Mouse (Mus musculus): ENCODE data around the gene Foxo3.

Foxo3 gene

DNA sequence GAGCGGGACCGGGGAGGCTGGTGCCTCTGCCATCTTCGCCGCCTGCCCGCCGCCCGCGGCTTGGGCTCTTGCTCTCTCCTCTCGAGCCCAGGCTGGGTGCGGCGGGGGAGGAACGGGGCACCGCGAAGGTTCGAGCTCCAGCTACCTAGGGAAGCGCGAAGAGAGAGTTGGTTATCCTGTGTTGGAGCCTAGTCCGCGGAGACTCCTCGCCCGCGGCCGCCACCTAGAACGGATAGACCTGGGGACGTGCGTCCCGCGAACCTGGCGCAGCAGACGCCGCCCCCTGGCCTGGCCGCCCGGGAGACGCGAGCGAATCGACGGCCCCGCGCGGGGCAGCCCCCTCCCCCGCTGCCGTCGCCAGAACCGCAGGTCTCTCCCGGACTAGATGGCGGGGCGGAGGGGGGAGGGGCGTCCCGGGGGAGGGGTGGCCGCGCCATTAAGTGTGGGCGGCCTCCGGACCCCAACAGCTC is 1.1 kb downstream of the Foxo3 start:
- DNase-seq, result peak; percentile 33

DNA sequence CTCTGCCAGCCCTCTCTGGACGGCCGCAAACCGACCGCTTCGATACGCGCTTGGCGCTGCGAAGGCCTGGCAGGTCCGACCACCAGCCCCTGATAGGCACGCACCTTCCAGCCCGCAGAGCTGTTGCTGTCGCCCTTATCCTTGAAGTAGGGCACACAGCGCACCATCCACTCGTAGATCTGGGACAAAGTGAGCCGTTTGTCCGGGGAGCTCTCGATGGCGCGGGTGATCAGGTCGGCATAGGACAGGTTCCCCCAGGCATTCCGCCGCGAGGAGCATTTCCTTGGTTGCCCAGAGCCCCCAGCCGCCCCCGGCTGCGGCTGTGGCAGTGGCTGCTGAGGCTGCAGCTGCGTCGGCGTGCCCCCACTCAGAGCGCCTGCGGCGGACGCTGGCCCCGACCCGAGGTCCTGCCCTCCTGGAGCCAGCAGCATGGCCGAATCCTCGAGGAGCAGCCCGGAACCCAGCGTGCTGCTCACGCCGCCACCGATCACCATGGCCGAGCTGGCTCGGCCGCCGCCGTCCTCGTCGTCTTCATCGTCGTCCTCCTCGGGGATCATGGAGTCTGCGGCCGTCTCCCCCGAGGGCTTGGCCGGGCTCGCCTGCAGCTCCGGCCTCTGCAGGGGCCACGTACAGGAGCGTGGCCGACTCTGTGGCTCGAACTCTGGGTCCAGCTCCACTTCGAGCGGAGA is 1.7 kb downstream of the Foxo3 start:
- DNase-seq, result peak; percentile 19

DNA sequence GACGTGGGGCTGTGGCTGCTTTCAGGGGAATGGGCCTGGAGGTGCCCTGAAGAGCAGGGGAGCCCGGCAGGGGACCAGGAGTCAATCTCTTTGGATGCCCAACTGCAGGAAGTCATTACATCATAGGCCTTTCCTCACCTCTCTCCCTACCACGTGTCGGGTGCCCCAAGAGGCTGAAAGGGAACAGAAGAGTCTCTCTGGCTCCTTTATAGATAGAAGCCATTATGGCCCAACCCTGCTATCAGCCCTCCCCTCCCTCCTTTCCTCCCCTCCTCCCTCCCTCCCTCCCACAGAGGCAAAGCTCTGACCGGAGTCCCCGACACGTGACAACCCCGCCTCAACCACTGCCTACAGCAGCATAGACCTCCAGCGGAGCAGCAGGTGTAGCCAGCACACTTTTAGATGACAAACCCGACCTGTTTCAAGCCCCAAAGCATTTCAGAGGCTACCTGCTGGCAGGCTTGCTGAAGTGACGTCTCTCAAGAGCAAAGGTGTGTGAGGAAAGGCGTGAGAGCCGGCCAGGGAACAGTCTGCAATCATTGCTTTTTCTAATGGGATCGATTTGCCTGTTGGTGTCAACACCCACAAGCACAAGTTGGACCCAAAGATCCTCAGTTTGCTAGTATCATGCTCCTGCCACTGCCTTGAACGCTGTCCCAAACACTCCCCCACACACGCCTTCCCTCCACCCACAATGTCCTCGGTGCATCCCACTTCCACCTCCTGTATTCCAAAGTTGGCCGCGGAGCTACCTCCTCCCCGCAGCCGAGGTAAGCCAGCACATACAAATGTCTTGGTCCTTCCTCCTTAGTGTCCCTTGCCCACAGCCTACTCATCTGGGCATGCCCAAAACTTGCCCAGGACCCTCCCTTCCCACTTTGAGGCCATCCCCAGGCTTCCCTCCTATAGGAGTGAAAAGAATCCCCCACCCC is 2.5 kb downstream of the Foxo3 start:
- DNase-seq, result peak; percentile 27

DNA sequence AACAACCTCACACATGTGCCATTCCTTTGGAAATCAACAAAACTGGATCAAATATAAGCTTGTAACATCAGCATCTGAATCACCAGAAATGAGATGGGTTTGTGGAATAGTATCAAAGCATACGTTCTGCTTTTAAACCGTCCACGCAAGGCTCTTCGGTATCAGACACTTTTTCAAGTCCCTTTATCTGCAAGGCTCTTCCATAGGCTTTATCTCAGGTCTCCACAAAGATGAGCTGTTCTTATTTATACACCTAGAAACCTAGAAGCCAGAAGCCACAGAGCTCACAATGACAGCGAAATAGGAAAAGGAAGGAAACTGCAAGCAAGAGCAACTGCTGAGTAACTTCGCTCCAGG is 3.2 kb downstream of the Foxo3 start:
- DNase-seq, result no peak

DNA sequence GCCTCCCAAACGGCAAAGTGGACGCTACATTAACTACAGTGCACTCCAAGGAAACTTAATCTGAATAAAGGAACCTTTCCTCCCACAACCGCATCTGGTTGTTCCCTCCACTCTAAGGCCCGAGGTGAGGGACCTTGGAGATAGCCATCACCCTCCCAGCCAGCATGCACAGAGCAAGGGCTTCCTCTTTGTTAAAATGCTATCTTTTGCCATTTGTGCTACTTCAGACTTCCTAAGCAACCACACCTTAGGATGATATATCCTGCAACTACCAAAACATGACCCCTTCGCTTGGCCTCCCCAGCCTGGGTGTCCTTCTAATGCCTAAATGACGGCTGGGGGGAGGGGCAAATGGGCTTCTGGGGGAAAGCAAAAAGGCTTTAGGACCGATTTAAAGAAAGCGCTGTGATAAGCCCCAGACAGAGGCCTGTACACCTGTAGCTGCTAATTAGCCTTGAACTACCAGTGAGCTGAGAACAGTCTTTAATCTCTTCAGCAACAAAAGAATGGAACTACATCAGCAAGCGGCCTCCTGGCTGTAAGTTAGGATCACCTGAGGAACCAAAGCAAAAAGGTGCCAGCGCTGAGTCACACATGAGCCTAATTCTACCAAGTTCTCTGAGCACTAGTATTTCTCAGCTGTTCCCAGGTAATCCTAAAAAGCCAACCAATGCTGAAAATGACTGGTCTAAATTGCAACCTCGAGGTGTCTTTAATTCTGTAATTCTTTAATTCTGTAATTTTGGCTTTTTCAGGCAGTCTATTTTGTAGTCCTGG is 4.9 kb downstream of the Foxo3 start:
- no peak for DNase-seq

DNA sequence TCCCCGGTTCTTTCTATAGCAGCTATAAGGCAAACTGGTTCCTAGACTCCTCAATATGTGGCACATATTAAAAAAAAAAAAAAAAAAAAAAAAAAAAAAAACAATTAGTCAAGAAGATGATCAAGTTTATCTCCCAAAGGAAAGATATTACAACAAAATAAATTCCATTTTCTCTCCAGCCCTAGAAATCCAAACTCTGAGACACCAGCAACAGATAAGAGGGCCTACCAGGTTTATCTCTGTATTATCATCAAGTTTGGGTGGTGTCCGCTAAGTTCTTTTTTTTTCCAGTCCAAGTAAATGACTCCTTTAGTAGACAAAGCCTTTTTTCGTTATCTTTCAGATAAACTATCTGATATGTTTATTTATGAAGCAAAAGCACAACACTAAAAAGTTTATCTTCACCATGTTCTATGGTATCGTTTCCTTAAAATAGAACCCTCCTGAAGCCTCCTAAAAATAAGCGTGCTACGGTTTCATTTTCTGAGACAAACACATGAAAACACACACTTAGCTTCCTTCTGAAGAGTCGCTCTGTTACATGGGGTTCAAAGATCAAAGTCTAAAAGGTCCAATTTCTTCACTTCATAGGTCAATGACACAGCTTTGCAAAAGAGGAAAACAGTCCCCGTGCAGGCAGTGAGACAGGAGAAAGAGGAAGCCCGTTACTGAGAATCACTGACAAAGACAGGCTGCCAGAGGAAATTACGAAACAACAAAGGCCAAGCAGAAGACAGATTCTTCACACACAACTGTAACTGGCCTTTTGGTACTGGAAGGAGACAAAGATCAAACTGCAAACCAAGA is 6.1 kb downstream of the Foxo3 start:
- DNase-seq, result peak; percentile 45

DNA sequence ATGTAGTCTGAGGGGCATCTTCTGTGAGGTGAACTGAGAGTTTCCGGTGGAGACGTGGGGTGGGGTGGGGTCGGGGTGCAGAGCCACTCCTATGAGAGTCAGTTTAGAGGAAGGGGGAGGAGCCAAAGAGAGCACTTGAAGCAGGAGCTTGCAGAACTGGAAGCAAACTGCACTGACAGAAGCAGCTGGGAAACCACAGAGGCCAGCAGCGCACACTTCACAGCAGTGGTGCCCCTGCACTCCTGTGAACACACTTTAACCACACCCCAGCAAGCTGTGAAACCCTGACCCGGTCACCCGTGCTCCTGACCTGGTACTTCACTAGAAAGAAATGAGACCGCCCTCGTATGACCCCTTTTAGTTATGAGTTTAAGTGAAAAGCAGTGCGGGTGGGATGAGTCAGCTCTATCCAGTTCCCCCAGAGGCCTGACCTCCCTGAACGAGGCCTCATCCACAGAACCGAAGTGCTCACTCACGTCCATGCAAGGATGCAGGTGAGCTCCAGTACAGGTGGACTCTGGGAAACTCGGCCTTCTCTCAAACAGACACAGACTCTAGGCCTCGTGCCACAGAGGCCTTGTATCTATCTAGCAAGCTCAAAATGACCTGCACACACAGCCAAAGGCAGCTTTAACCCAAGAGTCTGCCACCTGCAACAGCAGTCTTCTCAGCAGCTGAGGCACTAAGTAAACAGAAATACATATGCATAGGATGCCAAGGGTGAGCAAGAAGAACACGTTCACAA is 7.1 kb downstream of the Foxo3 start:
- DNase-seq, result no peak

- no peak for DNase-seq
Observed at GRCm38 (mm10) chr10:42267811-42268545, 8.6 kb downstream of the Foxo3 start.

GRCm38 (mm10) chr10:42265021-42265689 is 11.4 kb downstream of the Foxo3 start:
- DNase-seq, result no peak

- DNase-seq, result no peak
Observed at GRCm38 (mm10) chr10:42264195-42264594, 12.4 kb downstream of the Foxo3 start.

DNA sequence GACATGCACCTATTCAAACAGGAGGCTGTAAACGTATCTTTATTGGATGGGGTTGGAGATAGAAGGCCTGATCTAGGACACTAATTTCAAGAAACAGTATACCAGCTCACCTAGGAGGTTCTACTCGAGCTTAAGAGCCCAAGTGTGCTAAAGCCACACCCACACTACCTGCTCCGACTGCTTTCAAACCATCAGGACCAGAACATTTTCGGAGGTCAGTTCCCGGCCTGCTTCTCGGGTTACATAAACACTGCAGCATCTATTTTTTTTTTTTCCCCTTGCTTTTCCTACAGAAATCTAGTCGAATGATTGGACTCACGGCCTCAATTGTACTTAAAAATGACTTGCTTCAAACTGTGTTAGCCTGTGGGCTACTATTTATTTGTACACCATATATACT is 12.9 kb downstream of the Foxo3 start:
- no peak for DNase-seq

DNA sequence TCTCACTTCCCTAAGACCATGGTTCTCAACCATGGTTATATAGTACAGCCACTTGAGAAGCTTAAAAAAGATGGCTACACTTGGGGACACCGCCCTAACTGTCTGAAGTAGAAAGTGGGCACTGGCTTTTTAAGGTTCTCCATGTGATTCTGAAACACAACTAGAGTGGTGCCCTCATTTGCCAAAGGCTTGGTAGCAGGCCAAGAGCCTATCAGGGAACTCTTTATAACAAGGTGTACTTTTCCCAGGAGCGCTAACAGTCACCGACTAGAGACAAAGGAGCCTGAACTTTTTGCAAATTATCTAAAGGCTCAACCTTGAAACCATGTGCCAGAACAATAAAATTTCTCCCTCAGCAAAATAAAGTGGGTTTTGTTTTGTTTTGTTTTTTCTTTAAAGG is 14.5 kb downstream of the Foxo3 start:
- no peak for DNase-seq

GRCm38 (mm10) chr10:42261103-42261502 is 15.5 kb downstream of the Foxo3 start:
- DNase-seq, result no peak

GRCm38 (mm10) chr10:42260523-42260922 is 16.0 kb downstream of the Foxo3 start:
- no peak for DNase-seq

DNA sequence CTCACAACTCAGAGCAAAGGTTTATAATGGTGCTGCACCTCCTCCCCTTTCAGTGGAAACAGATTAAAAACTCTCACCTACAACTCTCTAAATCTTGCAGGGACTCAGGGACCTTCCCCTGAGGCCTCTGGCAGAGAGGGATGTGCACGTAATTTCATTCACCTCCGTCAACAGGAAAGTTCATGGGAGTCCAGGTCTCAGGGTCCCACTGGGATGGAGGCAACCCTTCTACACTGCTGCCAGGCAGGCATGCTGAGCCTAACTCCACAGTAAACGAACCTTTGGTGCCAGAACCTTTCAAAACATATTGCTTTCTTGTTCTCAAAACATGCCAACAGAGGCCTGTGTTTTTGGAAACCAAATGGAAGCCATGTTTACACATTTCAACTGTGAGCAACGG is 17.0 kb downstream of the Foxo3 start:
- no peak for DNase-seq

GRCm38 (mm10) chr10:42257985-42258384 is 18.6 kb downstream of the Foxo3 start:
- DNase-seq, result no peak

GRCm38 (mm10) chr10:42254788-42255187 is 21.8 kb downstream of the Foxo3 start:
- no peak for DNase-seq

DNA sequence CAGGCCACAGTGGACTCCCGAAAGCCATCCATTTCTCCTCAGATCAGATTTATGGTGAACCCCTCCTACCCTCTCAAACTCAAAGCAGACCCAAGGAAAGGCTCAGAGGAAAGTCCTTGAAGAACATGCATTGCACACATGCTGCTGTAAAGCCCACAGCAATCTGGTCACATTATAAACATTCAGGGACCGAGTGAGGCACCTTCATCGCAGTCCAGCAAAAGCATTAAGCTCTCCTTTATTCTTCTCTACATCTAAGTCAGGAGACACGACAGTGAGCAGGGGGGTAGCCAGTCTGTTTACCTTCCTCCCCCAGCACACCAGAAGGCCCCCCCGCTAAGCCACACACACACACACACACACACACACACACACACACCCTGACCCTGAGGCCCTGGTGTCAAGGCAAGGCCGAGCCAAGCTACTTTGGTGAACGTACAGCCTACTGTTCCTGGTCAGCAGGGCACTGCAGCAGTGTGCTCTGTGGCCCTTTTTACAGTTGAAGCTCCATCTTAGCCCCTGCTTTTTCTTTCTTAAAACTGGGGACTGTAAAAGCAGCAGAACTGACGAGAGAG is 24.7 kb downstream of the Foxo3 start:
- DNase-seq, result no peak

DNA sequence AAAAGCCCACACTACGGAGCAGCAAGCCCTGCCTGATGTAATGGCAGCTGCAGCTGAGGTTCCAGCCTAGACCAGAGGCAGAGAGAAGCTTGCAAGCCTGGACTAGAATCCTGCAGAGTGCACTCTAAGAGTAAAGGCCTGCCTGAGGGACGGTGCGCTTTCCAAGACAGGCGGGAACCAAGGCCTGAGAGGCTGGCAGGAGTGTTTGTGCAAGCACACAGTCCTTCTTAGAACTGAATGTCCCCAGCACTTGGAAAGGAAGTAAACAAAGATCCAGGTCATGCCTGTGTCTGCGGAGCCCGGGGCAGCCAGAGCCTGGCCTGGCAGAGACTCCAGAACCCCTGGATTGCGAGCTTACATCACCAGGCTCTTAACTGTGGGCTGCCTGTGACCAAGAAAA is 25.4 kb downstream of the Foxo3 start:
- DNase-seq, result peak; percentile 65

GRCm38 (mm10) chr10:42249965-42250364 is 26.6 kb downstream of the Foxo3 start:
- DNase-seq, result no peak

Measured in layer of hippocampus, adult 9-11 months (tissue).